Mouse (Mus musculus) liver, adult (tissue): ENCODE data around the gene Ccdc15.

Source experiments
- GATA4 ChIP-seq: IDR thresholded peaks from 2 replicates; pipeline ENCODE4 v1.6.1; 2014; ENCODE audit warnings: mild to moderate bottlenecking, low read length; ENCODE audit not compliant: insufficient replicate concordance

The Ccdc15 gene

GRCm38 (mm10) chr9:37347988-37348642, at the start of gene Ccdc15:
Ccdc15 (minus strand) TSS chr9:37348432.
- no peak for TF ChIP-seq GATA4

- no peak for TF ChIP-seq GATA4
These were observed 45.4 kb upstream of the Ccdc15 start for GRCm38 (mm10) chr9:37393482-37394131.

DNA sequence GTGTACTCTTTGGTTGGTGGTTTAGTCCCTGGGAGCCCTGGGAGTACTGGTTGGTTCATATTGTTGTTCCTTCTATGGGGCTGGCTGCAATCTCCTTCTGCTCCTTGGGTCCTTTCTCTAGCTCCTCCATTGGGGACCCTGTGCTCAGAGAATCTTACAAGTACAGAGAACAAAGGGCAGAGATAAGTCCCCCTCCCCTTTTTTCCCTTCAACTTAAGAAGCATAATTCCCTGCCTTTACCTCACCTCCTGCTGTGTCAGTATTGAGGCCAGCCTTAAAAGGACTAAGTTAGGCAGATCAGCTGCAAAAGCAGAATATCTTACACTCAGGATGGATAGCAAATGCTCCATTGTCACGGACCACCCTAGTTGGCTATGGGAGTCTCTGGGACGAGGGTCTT, 43.8 kb upstream of the Ccdc15 start:
- no peak for TF ChIP-seq GATA4

DNA sequence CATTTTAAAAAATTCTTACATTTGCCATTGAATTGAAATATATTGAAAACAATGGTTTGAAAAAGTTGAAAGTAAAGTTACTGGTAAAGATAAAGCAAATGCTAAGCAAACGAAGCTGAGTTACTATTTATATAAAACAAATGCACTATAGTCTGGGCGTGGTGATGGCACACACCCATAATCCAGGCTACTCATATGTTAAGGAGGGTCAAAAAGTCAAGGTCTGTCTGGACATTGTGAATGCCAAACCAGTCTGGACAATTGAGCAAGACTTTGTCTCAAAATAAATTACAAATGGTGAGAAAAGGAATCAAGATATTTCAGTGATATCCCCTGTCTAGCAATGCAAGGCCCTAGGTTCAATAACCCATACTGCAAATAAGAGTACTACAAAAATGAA, 42.7 kb upstream of the Ccdc15 start:
- TF ChIP-seq GATA4: no peak

- no peak for TF ChIP-seq GATA4
These were observed 36.3 kb upstream of the Ccdc15 start for GRCm38 (mm10) chr9:37384284-37385182.

DNA sequence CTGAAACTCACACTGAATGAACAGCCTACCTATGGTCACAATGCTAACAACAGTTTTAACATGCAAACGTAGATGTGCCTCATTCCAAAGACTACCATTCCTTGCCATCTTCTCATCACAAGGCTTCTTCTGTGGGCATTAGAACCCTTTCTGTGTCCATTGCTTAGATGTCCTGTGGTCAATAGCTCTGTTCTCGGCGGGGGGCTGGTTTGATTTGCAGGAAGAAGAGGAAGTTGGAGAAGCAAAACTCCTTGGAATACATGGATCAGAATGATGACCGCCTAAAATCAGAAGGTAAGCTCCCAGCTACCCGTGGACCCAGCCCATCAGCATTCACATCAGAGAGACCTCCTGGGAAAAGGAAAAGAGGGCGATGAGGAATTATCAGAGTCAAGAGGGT, 34.9 kb upstream of the Ccdc15 start:
- TF ChIP-seq GATA4: no peak

GRCm38 (mm10) chr9:37375718-37376117, 27.5 kb upstream of the Ccdc15 start:
- TF ChIP-seq GATA4: no peak

GRCm38 (mm10) chr9:37371232-37371801, 23.1 kb upstream of the Ccdc15 start:
- no peak for TF ChIP-seq GATA4

DNA sequence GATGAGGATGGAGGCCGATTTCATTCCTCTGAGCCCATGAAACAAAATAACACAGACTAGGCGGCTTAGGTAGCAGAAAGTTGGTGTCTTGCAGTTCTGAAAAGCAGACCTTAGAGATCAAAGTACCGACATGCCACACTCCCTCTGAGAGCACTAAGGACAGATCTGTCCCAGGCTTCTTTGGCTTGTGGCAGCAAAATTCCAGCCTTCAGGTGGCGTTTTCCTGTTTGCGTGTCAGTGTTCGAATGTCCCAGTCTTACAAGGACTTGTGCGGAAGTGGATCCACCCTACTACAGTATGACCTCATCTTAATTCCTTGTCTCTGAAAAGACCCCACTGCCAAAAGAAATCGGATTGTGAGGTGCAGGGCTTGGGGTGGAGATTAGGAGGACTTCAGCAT, 20.6 kb upstream of the Ccdc15 start:
- no peak for TF ChIP-seq GATA4

- TF ChIP-seq GATA4: no peak
These were observed 20.0 kb upstream of the Ccdc15 start for GRCm38 (mm10) chr9:37368081-37368830.

DNA sequence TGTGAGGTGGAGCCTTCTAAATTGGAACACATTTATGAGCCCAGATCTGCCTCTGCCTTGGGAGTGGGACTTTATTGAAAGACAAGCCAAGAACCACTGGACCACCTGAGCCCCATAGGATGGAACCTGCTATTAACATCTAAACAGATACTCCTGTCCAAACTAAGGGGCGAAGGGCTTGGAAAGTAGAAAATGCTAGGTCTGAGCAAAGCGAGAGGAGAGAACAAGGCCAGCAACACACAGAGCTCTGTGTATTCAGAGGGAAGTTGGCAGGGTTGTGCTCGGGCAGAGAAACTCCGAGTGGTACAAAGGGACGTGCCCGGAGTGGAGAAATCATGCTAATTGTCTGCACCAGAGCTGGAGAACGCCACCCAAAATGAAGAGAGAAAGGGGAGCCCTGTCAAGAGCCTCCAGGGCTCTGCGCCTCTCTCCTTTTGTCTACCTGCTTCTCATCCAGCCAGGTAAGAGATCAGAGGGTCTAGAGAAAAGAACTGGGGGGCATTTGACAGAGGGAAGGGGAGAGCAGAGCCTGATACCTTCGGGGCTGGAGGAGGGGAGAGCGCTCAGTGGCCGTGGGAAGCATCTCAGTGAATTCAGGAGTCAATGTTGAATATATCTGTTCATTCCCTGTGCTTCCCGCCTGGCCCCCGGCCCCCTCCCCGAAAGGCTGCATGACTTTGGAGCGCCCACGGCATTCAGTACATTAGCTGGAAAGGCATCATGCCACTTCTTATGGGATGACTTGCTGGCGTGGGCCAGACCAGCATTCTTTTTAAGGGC, 19.3 kb upstream of the Ccdc15 start, which contains the start of gene Hepacam:
TSS of gene Hepacam (plus strand) at position 51 of the 780 bp plus-strand sequence.
- no peak for TF ChIP-seq GATA4

DNA sequence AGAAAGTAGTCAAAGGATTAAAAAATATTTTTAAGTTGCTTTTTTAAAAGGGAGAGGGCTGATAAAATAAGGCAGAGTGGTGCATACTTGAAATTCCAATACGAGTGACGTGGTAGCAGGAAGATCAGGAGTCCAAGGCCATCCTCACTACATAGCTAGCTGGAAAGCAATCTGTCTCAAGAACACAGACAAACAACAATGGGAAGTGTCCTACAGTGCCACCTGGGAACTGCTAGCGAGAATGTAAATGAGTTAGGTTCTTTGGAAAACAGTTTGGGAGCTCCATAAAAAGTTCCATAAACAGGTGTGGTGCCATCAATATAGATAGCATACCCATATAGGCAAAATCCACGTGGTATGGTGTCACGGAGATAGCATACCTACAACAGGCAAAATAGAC, 17.5 kb upstream of the Ccdc15 start:
- no peak for TF ChIP-seq GATA4

DNA sequence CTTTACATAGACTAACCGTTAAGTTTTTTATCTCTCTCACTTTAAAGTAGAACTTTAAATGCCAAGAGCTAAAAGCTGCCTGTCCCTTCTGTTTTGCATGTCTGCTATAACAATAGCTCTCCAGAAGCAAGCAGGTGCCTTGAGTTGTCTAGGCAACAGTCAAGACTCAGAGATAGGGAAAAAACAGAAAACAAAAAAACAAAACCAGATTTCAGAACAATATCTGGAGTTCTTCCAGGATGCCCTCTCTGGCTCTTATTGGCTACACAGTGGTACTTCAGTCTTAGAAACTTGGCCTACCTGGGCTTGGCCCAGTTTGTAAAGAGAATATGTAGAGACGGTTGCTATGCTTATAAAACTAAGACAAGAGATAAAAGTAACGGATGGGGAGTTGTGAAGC, 16.2 kb upstream of the Ccdc15 start:
- TF ChIP-seq GATA4: no peak

DNA sequence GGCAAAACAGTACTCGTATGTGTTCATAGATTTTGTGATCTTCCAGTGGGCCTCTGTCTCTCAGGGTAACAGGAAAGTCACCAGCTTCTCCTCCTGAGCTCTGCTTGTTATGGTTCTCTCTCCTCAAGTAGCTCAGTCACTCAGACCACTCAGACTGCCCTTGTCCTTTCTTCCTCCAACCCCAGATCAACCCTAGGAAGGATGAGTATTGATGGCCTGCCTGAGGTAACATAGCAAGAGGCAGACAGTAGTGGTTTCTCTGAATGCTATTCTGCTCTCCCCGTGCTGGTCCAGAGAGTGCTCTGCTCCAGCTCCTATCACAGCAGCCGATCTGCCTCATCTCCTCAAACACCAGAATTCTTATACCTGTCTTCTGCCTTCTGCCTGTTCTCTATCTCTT, 15.3 kb upstream of the Ccdc15 start:
- TF ChIP-seq GATA4: no peak

DNA sequence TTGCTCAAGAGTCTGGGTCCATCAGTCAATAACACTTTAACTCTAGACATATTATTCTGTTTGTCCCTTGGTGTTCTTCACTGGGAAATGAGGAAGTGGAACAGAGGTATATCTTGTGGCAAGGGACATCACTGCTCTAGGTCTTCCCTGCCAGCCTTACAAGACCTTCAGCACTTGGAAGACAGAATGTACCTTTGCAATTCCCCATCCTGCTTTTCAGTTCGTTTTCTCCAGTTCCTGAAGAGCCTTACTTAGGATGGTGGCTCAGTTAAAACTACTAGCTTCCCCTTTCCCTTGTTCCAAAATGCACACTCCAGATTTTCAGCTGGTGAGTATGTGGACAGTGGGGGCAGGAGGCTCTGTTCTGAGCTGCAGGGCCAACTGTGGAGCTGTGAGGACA, 14.6 kb upstream of the Ccdc15 start:
- no peak for TF ChIP-seq GATA4

- 0 out of 2 replicates have a peak, but pooled peaks have one; percentile 59 for TF ChIP-seq GATA4
These were observed 13.9 kb upstream of the Ccdc15 start for GRCm38 (mm10) chr9:37362084-37362483.
